ENCODE assay signal across 10 mouse cellular contexts in the genomic region with DNA sequence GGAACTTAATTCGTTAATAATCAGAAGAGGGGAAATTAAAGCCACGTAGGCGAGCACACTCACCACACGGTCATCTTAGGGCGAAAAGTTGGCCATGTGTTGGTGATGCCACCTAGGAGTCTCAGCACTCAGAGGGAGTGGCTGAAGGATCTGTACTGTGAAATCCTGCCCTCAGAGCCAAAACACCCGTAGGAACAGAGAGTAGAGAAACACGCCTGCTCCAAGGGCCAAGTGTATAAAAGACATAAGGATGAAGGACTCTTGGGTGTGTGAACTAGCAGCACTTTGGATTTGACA. TPM values are rescaled to one million over a fixed set of nuclear protein-coding genes. Genes with fewer than 3 reads are reported as not detected.
DNase-seq lines count a peak whose midpoint lies in the region; ATAC-seq lines count a peak whose summit lies in the region.
"Had no signal": no experiment of that assay in that cellular context is flagged by ENCODE, and none has a peak within 500 bp of the region (broad histone marks: within the 10 kb centered on the region; RNA-seq: fewer than 3 reads in every experiment).

No protein-coding gene starts in this region.

- WGBS in kidney, embryonic 15.5 days = 23% methylated on average over 7 of the region's 7 CpGs
- WGBS in embryonic facial prominence, embryonic 14.5 days = 19% methylated on average over 7 of the region's 7 CpGs
- 29% methylated on average over 7 of the region's 7 CpGs for WGBS in intestine, embryonic 16.5 days
- WGBS in neural tube, embryonic 13.5 days = 22% methylated on average over 7 of the region's 7 CpGs

- no peak for ATAC-seq in kidney, embryonic 15.5 days (replicated peaks; ENCODE audit: low FRiP score)
- no peak for ATAC-seq in embryonic facial prominence, embryonic 14.5 days (ENCODE audit: low read depth)
- ATAC-seq in intestine, embryonic 16.5 days = no peak
- ATAC-seq in neural tube, embryonic 13.5 days (ENCODE audit: low read depth) = no peak

- intact Hi-C loops in left cerebral cortex, postnatal 36 days (cut with DNase I) = no loop called here

- H3K27me3 ChIP-seq in kidney, embryonic 15.5 days = peaks cover 51% of the 10 kb centered on the region
- H3K27me3 ChIP-seq in embryonic facial prominence, embryonic 14.5 days (replicated peaks; ENCODE audit: control insufficient read depth, insufficient read depth, low read length) = peaks cover 28% of the 10 kb centered on the region
- H3K27me3 ChIP-seq in intestine, embryonic 16.5 days (replicated peaks; ENCODE audit: control insufficient read depth, insufficient read depth, low read length) = peaks cover 17% of the 10 kb centered on the region
- H3K27me3 ChIP-seq in neural tube, embryonic 13.5 days = peaks cover 54% of the 10 kb centered on the region

- no peaks in the 10 kb centered on the region for H3K9me3 ChIP-seq in kidney, embryonic 15.5 days (replicated peaks)
- H3K9me3 ChIP-seq in embryonic facial prominence, embryonic 14.5 days (ENCODE audit: control insufficient read depth, low read length) = no peaks in the 10 kb centered on the region
- no peaks in the 10 kb centered on the region for H3K9me3 ChIP-seq in intestine, embryonic 16.5 days (ENCODE audit: control insufficient read depth, low read length)
- no peaks in the 10 kb centered on the region for H3K9me3 ChIP-seq in neural tube, embryonic 13.5 days

- H3K27ac ChIP-seq in kidney, embryonic 15.5 days = no peak overlapping the region
- no peak overlapping the region for H3K27ac ChIP-seq in embryonic facial prominence, embryonic 14.5 days (replicated peaks; ENCODE audit: low read depth, low read length)
- no peak overlapping the region for H3K27ac ChIP-seq in intestine, embryonic 16.5 days (ENCODE audit: low read length)
- H3K27ac ChIP-seq in neural tube, embryonic 13.5 days (replicated peaks) = no peak overlapping the region

- no peak for DNase-seq in kidney, postnatal 25 days
- DNase-seq in embryonic facial prominence, embryonic 14.5 days (ENCODE audit: low spot score) = no peak
- DNase-seq in ovary, postnatal 14 days (ENCODE audit: low spot score) = no peak
- no peak for DNase-seq in left cerebral cortex, postnatal 36 days (ENCODE audit: low spot score in 2 of 2)
- DNase-seq in urinary bladder, postnatal 36 days (ENCODE audit: low spot score in 2 of 2) = no peak

- H3K4me3 ChIP-seq in kidney, embryonic 15.5 days (replicated peaks) = peak overlapping the region; percentile 49
- H3K4me3 ChIP-seq in embryonic facial prominence, embryonic 14.5 days (ENCODE audit: low read depth, low read length) = peak overlapping the region; percentile 44
- H3K4me3 ChIP-seq in intestine, embryonic 16.5 days (ENCODE audit: low read length) = peak overlapping the region; percentile 42; the same call in 1 of the 2 replicates
- peak overlapping the region; percentile 52 for H3K4me3 ChIP-seq in neural tube, embryonic 13.5 days

- peaks cover 11% of the 10 kb centered on the region for H3K4me1 ChIP-seq in kidney, embryonic 15.5 days
- no peaks in the 10 kb centered on the region; the same call in 1 of the 2 replicates for H3K4me1 ChIP-seq in embryonic facial prominence, embryonic 14.5 days (ENCODE audit: control insufficient read depth, insufficient read depth, low read length)
- H3K4me1 ChIP-seq in intestine, embryonic 16.5 days (ENCODE audit: control insufficient read depth, insufficient read depth, low read length) = peaks cover 5% of the 10 kb centered on the region
- H3K4me1 ChIP-seq in neural tube, embryonic 13.5 days (replicated peaks) = peaks cover 20% of the 10 kb centered on the region

- peak overlapping the region; percentile 88 for H3K4me2 ChIP-seq in kidney, embryonic 15.5 days
- H3K4me2 ChIP-seq in embryonic facial prominence, embryonic 14.5 days (ENCODE audit: low read depth, low read length) = peak overlapping the region; percentile 87
- H3K4me2 ChIP-seq in intestine, embryonic 16.5 days (ENCODE audit: low read depth, low read length) = peak overlapping the region; percentile 62
- H3K4me2 ChIP-seq in neural tube, embryonic 13.5 days = peak overlapping the region; percentile 90

- no peak overlapping the region for H3K9ac ChIP-seq in kidney, embryonic 15.5 days
- peak overlapping the region; percentile 54; the same call in 1 of the 2 replicates for H3K9ac ChIP-seq in embryonic facial prominence, embryonic 14.5 days (ENCODE audit: low read depth, low read length)
- H3K9ac ChIP-seq in intestine, embryonic 16.5 days (ENCODE audit: low read depth, low read length) = no peak overlapping the region
- H3K9ac ChIP-seq in neural tube, embryonic 13.5 days = peak overlapping the region; percentile 77

- no peaks in the 10 kb centered on the region for H3K36me3 ChIP-seq in kidney, embryonic 15.5 days
- no peaks in the 10 kb centered on the region for H3K36me3 ChIP-seq in embryonic facial prominence, embryonic 14.5 days (ENCODE audit: control insufficient read depth, insufficient read depth, low read length)
- H3K36me3 ChIP-seq in intestine, embryonic 16.5 days (ENCODE audit: control insufficient read depth, insufficient read depth, low read length) = no peaks in the 10 kb centered on the region
- H3K36me3 ChIP-seq in neural tube, embryonic 13.5 days = no peaks in the 10 kb centered on the region

RNA-seq across cellular contexts. Expression of gene Jhy, which starts 0.4 kb away (rescaled TPM):
- 0.29 and 0.37 TPM in 2 replicates for polyA plus RNA-seq in kidney, embryonic 15.5 days (2015; fragmentation: Nextera tagmentation; extraction: Ambion mirVana)
- 0.10 and 0.31 TPM in 2 replicates for polyA plus RNA-seq in embryonic facial prominence, embryonic 14.5 days (2014; fragmentation: Nextera tagmentation; extraction: Ambion mirVana)
- 0.04 and 0.09 TPM in 2 replicates for polyA plus RNA-seq in intestine, embryonic 16.5 days (2015; fragmentation: Nextera tagmentation; extraction: Ambion mirVana)
- polyA plus RNA-seq in neural tube, embryonic 13.5 days (2015; fragmentation: Nextera tagmentation; extraction: Ambion mirVana) = 1.0 and 2.0 TPM in 2 replicates
- total RNA-seq in left cerebral cortex, postnatal 36 days (2021) = 1 to 10 TPM in 1 of 2 experiments, under 1 TPM in 1; 0.57 to 1.6 TPM
- total RNA-seq: gastrocnemius, postnatal 14 days; MEL had no signal

RNA-seq across cellular contexts. Expression of gene Crtam, which starts 40.1 kb away (rescaled TPM):
- 0.33 and 0.34 TPM in 2 replicates for polyA plus RNA-seq in kidney, embryonic 15.5 days (2015; fragmentation: Nextera tagmentation; extraction: Ambion mirVana)
- 0.39 TPM in 1 of 2 replicates, not detected in the other for polyA plus RNA-seq in embryonic facial prominence, embryonic 14.5 days (2014; fragmentation: Nextera tagmentation; extraction: Ambion mirVana)
- 0.09 and 0.18 TPM in 2 replicates for polyA plus RNA-seq in intestine, embryonic 16.5 days (2015; fragmentation: Nextera tagmentation; extraction: Ambion mirVana)
- polyA plus RNA-seq in neural tube, embryonic 13.5 days (2015; fragmentation: Nextera tagmentation; extraction: Ambion mirVana) = 0.15 and 0.20 TPM in 2 replicates
- total RNA-seq in left cerebral cortex, postnatal 36 days (2021) = under 1 TPM; 0.10 to 0.29 TPM
- total RNA-seq: gastrocnemius, postnatal 14 days; MEL had no signal

Comparison
In these comparisons a context has a peak if more than half of its experiments do, and no peak if none do; other contexts are left out.
1. H3K9ac ChIP-seq: peak in embryonic facial prominence, embryonic 14.5 days (single experiment) and neural tube, embryonic 13.5 days (single experiment); none in kidney, embryonic 15.5 days (single experiment) and intestine, embryonic 16.5 days (single experiment).
2. Peak in every context shown above with its lines, with median percentiles within 50 percentile points of each other: H3K4me2 ChIP-seq and H3K4me3 ChIP-seq.